Mouse (Mus musculus) monocyte, adult 5-6 weeks (primary cell): ENCODE results near the gene Nsg2. TPM values are rescaled to one million over a fixed set of nuclear protein-coding genes. Genes with fewer than 3 reads are reported as not detected.

Experiments used
- total RNA-seq: library from RNA; stranded (forward); fragments of 200-1000, 200-491, 200-594 nt; gene quantifications from 3 replicates; pipeline ENCODE4 v1.2.3, GENCODE M21; 2017

Gene Nsg2
- total RNA-seq, 1 experiment from 2014 or later: 1.9 TPM

Other genes with a start within 250 kb of the Nsg2 start
- 31.9 to 45.7 TPM (median 34.4 TPM) in 3 replicates for gene Cpeb4, start 128.3 kb upstream of the Nsg2 start, total RNA-seq
- not detected in 3 replicates for gene 4930524B15Rik, start 34.9 kb upstream of the Nsg2 start, total RNA-seq
- 0.11 to 4.6 TPM (median 3.1 TPM) in 3 replicates for gene Il9r, start 199.8 kb downstream of the Nsg2 start, total RNA-seq
- gene Snrnp25, start 205.0 kb downstream of the Nsg2 start, total RNA-seq: 17.2 to 21.3 TPM (median 19.0 TPM) in 3 replicates
- gene Rhbdf1, start 221.8 kb downstream of the Nsg2 start, total RNA-seq: 0.48 to 2.3 TPM (median 1.9 TPM) in 3 replicates
- 6.3 to 14.3 TPM (median 9.1 TPM) in 3 replicates for gene Mpg, start 226.0 kb downstream of the Nsg2 start, total RNA-seq